Mouse (Mus musculus) brain, embryonic 14.5 days (tissue): ENCODE data around the gene Stpg1.

Experiments used
- CTCF ChIP-seq: fragments of 200-500 bp; IDR thresholded peaks from 2 replicates; pipeline ENCODE4 v1.5.1; 2012; ENCODE audit warnings: inconsistent platforms, mild to moderate bottlenecking, moderate library complexity, borderline replicate concordance; ENCODE audit not compliant: insufficient read depth, insufficient read length; ENCODE audit errors: extremely low read depth
- POLR2A ChIP-seq: fragments of 200-500 bp; IDR thresholded peaks from 2 replicates; pipeline ENCODE4 v1.6.1; 2012; ENCODE audit warnings: mild to moderate bottlenecking, inconsistent platforms, borderline replicate concordance; ENCODE audit not compliant: poor library complexity, insufficient read depth, insufficient read length, severe bottlenecking; ENCODE audit errors: extremely low read depth

DNA sequence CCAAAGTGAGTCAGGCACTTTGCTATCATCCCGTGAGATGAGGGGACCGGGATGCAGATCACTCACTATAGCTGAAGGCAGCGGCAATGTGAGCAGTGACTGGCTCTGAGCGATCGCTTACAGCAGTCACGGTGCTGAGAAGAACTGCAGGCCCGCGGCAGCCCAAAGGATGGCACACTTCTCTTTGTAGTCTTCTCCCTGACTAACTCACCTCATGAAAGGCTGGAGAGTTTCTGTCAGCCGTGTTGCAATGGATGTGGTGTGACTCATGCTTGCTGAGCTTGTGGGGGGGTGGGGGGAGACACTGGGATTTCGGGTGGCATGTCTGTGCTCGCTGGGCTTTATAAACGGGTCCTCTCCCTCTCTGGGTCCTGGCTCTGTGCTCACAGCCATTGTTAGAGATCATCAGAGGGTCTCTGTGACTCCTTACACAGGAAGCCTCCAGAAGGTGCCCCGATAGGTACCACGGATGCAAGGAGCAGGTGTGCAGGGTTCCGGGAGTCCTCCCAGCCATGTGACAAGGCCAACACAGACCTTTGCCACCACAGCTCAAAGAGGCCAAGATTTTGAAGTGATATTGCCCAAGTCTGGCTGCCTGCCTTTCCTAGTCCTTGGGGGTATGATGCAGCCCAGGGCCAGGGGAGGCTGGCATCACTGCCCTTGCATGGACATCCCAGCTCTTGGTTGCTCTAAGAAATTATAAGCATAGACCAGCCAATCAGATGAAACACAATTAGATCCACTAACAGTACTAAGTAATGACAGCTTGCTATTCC is 81.0 kb downstream of the Stpg1 start:
- no peak for TF ChIP-seq CTCF
- TF ChIP-seq POLR2A, result no peak
